Mouse (Mus musculus): Measurements from ENCODE around the gene Igsf3.
A peak's percentile ranks its signal among the peaks of the same experiment; 100 is the strongest.

Igsf3 gene

GRCm38 (mm10) chr3:101377256-101378024 is 557 bp downstream of the Igsf3 start:
- DNase-seq: peak; percentile 11

- no peak for DNase-seq
Observed at GRCm38 (mm10) chr3:101378102-101378501, 1.2 kb downstream of the Igsf3 start.

- no peak for DNase-seq
Observed at GRCm38 (mm10) chr3:101379789-101380188, 2.9 kb downstream of the Igsf3 start.

DNA sequence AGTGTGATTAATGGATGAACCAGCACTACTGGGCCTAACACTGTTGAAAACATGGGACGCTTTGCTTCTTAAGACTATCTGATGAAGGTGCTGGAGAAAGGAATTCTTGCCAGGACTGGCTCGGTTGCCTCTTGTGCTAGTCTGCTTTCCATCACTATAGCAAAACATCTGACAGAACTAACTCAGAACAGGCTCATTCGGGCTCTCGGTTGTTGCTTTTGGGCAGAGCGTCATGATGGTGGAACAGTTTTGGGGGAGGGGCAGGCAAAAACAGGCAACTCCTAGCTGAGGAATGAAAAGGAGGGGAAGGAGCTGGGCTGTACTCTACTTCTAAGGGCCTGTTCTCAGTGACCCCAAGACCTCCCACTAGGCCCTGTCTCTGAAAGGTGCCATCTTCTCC is 4.8 kb downstream of the Igsf3 start:
- DNase-seq: no peak

DNA sequence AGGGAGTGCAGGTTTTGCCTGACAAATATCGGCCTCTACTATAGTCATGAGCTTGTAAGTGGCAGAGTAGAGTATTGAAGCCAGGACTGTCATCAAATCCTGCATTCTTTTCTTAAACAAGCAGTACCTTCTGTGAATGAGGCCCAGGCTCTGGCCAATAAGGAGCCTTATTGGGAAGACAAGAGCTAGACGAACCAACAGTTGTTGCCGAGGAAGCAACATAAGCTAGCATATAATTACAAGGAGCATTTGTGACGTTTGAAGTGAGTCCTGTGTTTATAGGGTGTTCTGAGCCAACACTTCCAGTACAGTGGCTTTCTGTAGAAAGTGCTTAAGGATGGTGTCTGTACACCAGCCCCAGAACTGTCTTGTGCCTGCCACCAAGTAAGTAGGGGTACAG is 5.9 kb downstream of the Igsf3 start:
- no peak for DNase-seq

DNA sequence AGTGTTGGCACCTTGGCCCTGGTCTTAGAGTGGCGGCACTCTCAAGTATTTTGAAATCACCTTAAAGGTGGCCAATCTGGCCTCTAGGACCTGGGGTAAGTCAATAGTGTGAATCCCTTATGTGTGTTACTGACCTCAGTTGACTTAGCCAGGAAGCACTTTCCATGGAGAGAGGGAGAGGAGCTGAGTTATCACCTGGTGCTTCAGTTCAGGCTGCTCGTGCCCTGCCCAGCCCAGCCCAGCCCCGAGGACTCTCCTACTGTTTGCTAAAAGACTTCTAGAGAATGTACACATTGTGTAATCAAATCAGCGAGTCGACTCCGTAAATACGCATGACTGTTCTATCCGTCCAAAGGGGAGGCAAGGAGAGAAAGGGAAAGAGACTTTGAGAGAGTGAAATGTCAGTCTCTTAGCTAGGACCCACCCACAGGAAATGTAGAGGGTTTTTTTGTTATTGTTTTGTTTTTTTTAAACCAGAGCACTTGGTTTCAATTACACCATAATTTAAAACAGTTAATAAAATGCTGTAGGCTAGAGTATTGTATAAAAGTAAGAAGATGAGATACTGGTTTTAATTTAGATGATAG is 9.6 kb downstream of the Igsf3 start:
- DNase-seq: no peak

GRCm38 (mm10) chr3:101387849-101388248 is 11.0 kb downstream of the Igsf3 start:
- no peak for DNase-seq

- no peak for DNase-seq
Observed at GRCm38 (mm10) chr3:101389566-101389965, 12.7 kb downstream of the Igsf3 start.

GRCm38 (mm10) chr3:101390472-101390871 is 13.6 kb downstream of the Igsf3 start:
- DNase-seq: no peak

DNA sequence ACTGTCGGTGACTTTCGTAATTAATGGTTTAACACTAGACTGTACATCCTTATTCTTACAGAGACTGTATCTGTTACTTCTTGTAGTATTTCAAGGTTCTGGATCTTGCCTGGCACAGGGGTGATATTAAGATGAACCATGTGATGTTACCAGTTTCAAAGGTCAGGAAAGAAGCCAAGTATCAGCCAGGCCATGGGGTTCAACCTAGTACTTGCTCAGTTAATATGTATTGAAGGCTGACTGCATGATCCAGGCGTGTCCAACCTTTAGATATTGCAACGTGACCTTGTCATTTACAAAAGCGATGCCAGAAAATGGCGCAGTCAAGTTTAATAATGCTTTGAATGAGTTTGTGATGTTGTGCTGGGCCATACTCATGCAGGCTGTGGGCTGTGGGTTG is 15.1 kb downstream of the Igsf3 start:
- no peak for DNase-seq

DNA sequence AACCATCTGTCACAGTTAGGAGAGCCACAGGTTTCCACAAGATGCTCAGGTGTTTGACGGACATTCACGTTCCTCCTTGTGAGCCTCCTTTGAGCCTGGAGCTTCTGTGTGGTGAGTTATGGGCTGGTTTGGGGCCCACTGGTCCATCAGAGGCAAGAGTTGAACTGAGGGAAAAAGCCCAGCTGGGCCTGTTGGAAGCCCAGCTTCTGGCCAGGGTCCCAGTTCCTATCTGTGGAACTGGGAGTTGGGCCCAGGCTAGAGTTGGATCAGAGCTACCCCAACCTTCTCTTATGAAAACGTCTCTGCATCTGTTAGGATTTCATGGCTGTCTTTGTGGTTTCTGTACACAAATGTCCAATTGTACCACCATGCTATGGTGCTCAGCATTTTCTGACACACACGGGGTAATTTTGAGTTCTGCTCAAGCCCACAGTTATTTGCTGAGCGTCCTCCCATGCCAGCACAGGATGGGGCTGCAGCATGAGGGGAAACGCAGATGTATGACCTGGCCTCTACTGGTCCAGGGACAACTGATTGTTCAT is 16.3 kb downstream of the Igsf3 start:
- no peak for DNase-seq

DNA sequence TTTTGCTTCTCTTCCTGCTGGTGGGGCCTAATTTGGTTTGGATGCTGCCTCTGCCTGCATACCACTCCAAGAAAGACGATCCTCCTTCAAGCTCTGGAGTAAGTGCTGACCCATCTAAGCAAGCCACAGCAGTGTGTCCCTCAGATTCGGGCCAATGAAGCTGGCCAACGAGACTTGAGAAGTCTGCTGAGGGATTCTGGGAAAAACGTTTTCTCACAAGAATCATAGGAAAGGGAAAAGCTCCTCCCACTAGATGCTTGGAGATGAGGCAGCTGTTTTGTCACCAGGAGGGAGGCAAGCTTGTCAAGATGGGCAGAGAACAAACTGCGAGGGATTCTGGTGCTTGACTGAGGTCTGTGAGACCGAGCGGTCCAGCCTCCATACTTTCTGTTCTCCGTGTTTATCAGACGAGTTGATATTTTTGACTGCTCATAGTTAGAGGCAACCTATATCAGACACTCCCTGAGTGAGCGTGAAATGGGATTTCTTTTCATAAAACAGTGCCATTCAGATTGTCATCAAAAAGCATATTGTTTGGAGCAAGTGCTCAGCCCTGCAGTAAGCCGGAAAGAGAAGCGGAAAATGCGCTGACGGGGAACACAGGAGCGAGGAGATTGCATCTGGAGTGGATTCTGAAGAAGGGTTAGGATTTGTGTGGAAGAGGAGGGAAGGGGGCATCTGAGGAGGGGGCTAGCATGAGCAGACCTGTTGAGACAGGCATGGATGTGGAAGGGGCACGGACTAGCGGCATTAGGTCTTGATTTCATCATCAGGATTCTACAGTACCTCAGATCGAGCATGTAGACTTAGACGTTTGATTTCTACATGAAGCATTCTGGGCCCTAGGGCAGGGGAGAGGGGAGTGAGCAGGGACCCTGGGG is 17.0 kb downstream of the Igsf3 start:
- DNase-seq: no peak

GRCm38 (mm10) chr3:101395341-101395740 is 18.5 kb downstream of the Igsf3 start:
- DNase-seq: no peak

GRCm38 (mm10) chr3:101396061-101396460 is 19.2 kb downstream of the Igsf3 start:
- DNase-seq: no peak

DNA sequence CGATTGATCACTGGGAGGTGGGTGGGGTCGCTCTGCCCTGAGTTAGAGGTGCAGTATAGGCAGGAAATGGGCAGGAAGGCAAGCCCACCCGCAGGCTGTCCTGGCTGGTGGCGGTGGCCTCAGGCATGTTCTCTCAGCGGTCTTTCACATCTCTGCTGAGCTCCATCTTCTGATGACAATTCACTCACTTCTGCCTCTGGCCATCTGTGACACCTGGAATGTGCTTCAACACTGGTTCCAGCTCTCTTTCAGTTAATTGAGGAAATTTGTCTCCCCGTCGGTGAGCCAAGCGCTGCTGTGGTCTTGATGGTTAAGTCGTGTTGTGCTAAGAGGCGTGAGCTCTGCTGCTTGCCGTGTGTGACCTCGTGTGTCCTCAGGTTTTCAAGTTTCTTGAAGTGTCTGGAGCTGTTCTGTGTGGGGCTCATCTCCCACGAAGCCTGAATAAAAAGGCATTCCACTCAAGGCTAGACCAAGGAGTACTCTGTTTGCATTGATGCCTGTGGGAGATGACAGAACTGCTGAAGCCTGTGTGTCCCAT is 19.9 kb downstream of the Igsf3 start:
- DNase-seq: no peak

GRCm38 (mm10) chr3:101397422-101397821 is 20.5 kb downstream of the Igsf3 start:
- DNase-seq: no peak

DNA sequence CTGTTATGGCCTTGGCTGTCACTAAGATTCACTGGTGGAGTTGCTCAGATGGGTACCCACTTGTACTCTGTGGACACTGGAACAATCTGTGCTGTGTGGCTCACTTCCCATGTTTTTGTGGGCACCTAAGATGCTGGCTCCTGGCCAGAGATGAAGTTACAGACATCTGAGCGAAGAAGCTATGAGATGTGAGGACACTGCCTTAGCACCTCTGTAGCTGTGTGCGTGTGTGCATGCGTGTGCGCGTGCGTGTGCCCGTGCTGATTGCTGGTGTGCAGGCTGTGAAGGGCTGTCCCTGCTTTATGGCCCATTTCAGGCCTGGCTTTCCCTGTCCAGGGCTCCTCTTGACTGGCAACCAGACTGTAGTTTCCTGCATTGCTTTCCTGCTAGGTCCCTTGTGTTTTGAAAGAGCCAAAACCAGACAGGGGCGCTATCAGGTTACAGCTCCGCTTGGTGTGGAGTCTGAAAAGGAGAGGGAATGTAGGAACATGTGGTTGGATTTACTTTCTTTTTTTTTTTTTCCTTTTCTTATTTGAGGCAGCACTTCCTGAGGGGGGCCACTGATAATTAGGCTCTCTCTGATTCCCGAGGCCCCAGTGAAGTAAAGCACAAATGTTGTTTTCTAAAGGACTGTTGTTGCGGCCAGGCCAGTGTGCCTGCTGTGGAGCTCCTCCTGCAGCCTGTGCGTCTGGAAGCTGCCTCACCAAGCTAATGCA is 21.3 kb downstream of the Igsf3 start:
- no peak for DNase-seq

GRCm38 (mm10) chr3:101398877-101399276 is 22.0 kb downstream of the Igsf3 start:
- DNase-seq: no peak

GRCm38 (mm10) chr3:101401501-101401900 is 24.6 kb downstream of the Igsf3 start:
- no peak for DNase-seq

DNA sequence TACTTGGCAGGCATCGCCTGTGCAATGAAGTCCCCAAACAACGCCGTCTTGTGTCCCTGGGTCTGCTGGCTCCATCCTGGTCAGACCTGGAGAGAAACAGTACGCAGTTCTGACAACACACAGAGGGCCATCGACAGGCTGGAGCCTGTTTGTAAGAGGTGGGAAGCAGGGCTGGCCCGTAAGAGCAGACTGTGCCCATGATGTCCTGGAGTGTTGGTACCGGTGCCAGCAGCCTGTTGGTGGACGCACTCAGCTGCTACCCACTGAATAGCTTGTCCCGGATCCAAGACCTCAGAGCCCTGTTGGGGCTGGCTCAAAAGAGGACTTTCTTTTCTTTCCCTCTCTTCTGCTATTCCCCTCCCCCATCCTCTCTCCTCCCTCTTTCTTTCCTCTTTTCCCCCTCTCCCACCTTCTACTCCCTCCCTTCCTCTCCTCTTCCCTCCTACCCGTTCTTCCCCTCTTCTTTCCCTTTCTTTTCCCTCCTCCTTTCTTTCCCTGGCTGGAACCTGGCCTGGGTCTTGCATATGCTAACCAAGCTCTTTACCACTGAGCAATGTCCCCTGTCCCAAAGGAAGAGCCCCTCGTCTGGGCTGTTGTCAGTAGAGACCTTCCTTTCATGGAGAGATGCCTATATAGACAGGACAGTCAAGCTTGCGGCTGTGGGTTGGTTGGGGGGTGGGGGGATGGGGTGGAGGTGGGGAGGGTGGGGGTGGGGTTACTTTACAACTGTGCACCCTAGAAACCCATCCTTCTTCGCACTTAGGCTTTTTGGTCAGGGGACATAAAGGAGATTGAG is 27.9 kb downstream of the Igsf3 start:
- peak; percentile 52 for DNase-seq

- DNase-seq: peak; percentile 9
Observed at GRCm38 (mm10) chr3:101405495-101405894, 28.6 kb downstream of the Igsf3 start.

DNA sequence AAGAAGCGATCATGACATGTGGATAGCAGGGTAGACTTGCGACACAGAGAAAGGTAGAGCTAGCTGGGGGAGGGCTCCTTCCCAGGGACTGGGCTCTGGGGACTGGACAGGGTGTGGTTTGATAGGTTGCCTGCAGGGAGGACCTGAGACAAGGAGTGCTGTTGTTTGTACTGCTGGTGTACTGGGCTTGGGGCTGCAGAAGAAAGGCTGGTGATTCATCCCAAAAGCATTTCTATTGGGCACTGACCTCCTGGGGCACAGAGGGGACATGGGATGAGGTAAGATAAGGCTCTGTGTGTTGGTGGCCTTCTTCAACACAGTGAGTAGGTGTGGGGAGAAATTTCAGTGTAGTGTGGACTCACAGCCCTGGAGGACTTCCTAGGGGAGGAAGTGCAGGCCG is 29.2 kb downstream of the Igsf3 start:
- DNase-seq: no peak
